Mouse (Mus musculus) limb, embryonic 11.5 days (tissue): ENCODE measurements around the gene Acp7. TPM values are rescaled to one million over a fixed set of nuclear protein-coding genes. Genes with fewer than 3 reads are reported as not detected.

Experiments
- ATAC-seq: fragments of 200-750 bp; cut with Nextera tagmentation; 2 replicates; pipeline ENCODE4 v1.8.0; 2017; ENCODE audit warnings: low read depth; ENCODE audit not compliant: insufficient number of reproducible peaks, low FRiP score, low TSS enrichment
- DNase-seq: peaks from one replicate; pipeline ENCODE4 v3.0.0-alpha.2; 2015; ENCODE audit warnings: low spot score
- H3K27ac ChIP-seq: fragments of 300-500 bp; sonication (generic); replicated peaks from 2 replicates; pipeline ENCODE4 v1.5.1; 2014; ENCODE audit warnings: low read depth, mild to moderate bottlenecking, low read length
- H3K27me3 ChIP-seq: fragments of 300-500 bp; sonication (generic); 2 replicates; pipeline ENCODE4 v1.6.1; 2014; ENCODE audit warnings: mild to moderate bottlenecking, low read length, mixed read lengths; ENCODE audit not compliant: control insufficient read depth, insufficient read depth
- H3K36me3 ChIP-seq: fragments of 300-500 bp; sonication (generic); 2 replicates; pipeline ENCODE4 v1.6.1; 2014; ENCODE audit warnings: mild to moderate bottlenecking, low read length, moderate library complexity, mixed read lengths; ENCODE audit not compliant: control insufficient read depth, insufficient read depth
- H3K4me1 ChIP-seq: fragments of 300-500 bp; sonication (generic); 2 replicates; pipeline ENCODE4 v1.6.1; 2014; ENCODE audit warnings: low read length, mixed read lengths; ENCODE audit not compliant: control insufficient read depth, insufficient read depth
- H3K4me2 ChIP-seq: fragments of 300-500 bp; sonication (generic); 2 replicates; pipeline ENCODE4 v1.6.1; 2014; ENCODE audit warnings: low read depth, mild to moderate bottlenecking, moderate library complexity; ENCODE audit not compliant: severe bottlenecking
- H3K4me3 ChIP-seq: fragments of 300-500 bp; sonication (generic); 2 replicates; pipeline ENCODE4 v1.5.1; 2014; ENCODE audit warnings: low read depth, low read length
- H3K9ac ChIP-seq: fragments of 300-500 bp; sonication (generic); 2 replicates; pipeline ENCODE4 v1.6.1; 2014; ENCODE audit warnings: mild to moderate bottlenecking, low read length
- H3K9me3 ChIP-seq: fragments of 300-500 bp; sonication (generic); 2 replicates; pipeline ENCODE4 v1.6.1; 2016; ENCODE audit warnings: low read length; ENCODE audit not compliant: control insufficient read depth
- WGBS: fragments of 180-500 bp; shearing (Covaris S2); extraction: QIAGEN DNeasy Blood & Tissue Kit; methylation state at CpG from one replicate; pipeline ENCODE4 v1.1.7; 2014; 5-methylcytosine and 5-hydroxymethylcytosine counted together
- polyA plus RNA-seq: library from polyadenylated mRNA; unstranded; fragments of >200 nt; fragmentation: Nextera tagmentation; extraction: Ambion mirVana; gene quantifications from 2 replicates; pipeline ENCODE4 v1.2.1, GENCODE M21; 2014

The Acp7 gene
- polyA plus RNA-seq, 1 experiment from 2014 or later, result not detected

DNA sequence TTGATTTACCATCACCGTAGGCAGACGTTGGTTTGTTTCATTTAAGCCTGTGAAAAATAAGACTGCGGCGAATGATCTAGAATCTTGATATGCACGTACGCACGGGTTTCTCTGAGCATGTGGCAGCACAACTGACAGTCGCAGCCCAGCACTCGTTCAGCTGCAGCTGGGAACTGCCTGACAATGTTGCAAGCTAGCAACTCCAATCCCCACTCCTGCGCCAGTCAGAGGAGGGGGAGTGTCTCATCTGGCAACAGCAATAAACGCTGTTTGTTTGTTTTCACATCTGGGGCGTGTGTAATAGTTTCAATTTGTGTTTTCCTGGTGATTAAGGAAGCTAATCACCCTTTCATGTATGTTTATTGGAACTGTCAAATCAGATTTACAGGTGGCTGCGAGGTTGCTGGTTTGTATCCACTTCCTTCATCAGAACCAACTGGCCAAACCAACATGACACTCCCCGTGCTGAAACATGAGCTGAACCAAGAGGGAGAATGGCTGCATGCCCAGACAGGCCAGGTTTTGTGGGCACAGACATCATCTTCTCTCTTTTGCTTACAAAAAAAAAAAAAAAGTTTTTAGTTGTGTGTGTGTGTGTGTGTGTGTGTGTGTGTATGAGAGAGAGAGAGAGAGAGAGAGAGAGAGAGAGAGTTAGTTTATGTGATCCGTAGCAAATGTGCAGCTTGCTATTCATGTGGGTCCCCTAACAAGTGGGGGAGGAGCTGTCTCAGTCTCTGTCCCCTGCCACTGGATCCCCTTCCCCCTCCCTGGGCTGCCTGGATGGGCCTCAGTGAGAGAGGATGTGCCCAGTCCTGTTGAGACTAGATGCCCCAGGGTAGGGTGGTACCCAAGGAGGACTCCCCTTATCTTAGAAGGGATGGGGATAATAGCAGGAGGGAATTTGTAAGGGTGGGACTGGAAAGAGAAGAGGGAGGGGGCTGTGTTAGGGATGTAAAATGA lies 34.8 kb upstream of the Acp7 start:
- no peak overlapping the region for H3K4me3 ChIP-seq
- 13% methylated on average over 15 of the region's 15 CpGs for WGBS
- peak overlapping the region; percentile 36 for H3K4me2 ChIP-seq
- peaks cover 8% of the 10 kb centered on the region; the same call in 1 of the 2 replicates for H3K4me1 ChIP-seq
- H3K36me3 ChIP-seq, result no peaks in the 10 kb centered on the region
- no peak overlapping the region for H3K27ac ChIP-seq
- H3K9me3 ChIP-seq, result no peaks in the 10 kb centered on the region
- peak; percentile 65 for DNase-seq
- ATAC-seq, result 0 out of 2 replicates have a peak, but pooled peaks have one; percentile 44
- no peaks in the 10 kb centered on the region for H3K27me3 ChIP-seq
- no peak overlapping the region for H3K9ac ChIP-seq

DNA sequence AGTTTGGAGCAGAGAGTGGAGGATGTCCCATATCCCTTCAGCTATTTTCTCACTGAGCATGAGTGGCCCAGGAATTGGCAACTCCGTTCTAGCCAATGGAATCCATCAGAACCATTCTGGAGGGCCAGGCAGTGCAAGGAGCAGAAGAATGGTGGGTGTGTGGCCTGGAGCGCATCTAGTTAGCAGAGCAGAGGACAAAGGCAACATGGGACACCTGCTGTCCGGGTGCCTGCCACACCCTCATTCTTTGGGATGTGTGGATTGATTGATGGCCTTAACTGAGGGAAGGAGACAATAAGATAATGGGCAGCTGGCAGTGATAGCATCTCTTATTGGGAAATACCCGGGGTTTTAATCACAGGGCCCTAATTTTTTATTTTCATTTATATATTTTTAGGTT lies 25.3 kb upstream of the Acp7 start:
- Histone ChIP-seq H3K27me3 (no peaks in the 10 kb centered on the region), H3K4me3 (no peak overlapping the region), H3K9ac (no peak overlapping the region), H3K4me2 (no peak overlapping the region), H3K4me1 (no peaks in the 10 kb centered on the region), H3K36me3 (no peaks in the 10 kb centered on the region), H3K27ac (no peak overlapping the region), H3K9me3 (no peaks in the 10 kb centered on the region)
- ATAC-seq (no peak), DNase-seq (no peak)
- WGBS, result 76% methylated on average over 4 of the region's 4 CpGs

DNA sequence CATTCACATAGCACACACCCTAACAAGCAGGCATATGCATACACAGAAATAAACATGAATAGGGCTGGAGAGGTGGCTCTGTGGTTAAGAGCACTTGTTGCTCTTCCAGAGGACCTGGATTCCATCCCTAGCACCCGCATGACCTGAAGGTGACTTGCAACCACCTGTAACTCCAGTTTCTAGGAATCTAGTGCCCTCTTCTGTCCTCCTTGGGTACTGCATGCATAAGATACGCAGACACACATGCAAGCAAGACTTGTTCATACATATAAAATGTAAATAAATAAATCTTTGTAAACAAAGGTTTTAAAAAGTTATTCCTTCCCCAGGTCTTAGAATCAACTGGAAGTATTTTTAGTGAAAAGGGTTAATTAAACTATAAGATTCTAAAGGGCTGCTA lies 20.0 kb upstream of the Acp7 start:
- no peaks in the 10 kb centered on the region for H3K27me3 ChIP-seq
- H3K4me1 ChIP-seq, result no peaks in the 10 kb centered on the region
- no peak overlapping the region for H3K27ac ChIP-seq
- no peaks in the 10 kb centered on the region for H3K9me3 ChIP-seq
- 94% methylated on average over 2 of the region's 2 CpGs for WGBS
- ATAC-seq (no peak), DNase-seq (no peak)
- no peak overlapping the region for H3K4me3 ChIP-seq
- H3K36me3 ChIP-seq, result no peaks in the 10 kb centered on the region
- no peak overlapping the region for H3K4me2 ChIP-seq
- no peak overlapping the region for H3K9ac ChIP-seq

DNA sequence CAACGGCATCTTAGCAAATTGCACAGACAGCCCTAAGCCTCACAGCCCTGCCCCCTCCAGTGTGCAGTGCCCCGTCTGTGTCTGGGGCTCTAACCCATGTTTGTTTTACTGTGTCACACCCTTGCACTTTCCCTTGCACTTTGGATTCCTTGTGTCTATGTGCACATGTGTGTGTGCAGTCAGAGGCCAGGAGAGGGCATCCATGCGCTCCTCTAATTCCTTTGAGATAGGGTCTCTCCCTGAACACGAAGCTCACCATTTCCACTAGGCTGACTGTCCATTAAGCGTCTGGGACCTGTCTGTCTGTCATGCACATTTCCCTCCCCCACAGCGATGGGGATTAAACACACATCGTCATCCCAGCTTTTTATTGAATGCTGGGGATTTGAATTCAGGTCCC lies 15.9 kb upstream of the Acp7 start:
- no peaks in the 10 kb centered on the region for H3K4me1 ChIP-seq
- whole genome bisulfite sequencing, result 55% methylated on average over 7 of the region's 7 CpGs
- H3K9me3 ChIP-seq, result no peaks in the 10 kb centered on the region
- DNase-seq (no peak), ATAC-seq (no peak)
- H3K36me3 ChIP-seq, result no peaks in the 10 kb centered on the region
- no peak overlapping the region for H3K9ac ChIP-seq
- H3K27ac ChIP-seq, result no peak overlapping the region
- H3K4me2 ChIP-seq, result no peak overlapping the region
- H3K27me3 ChIP-seq, result no peaks in the 10 kb centered on the region
- H3K4me3 ChIP-seq, result no peak overlapping the region

DNA sequence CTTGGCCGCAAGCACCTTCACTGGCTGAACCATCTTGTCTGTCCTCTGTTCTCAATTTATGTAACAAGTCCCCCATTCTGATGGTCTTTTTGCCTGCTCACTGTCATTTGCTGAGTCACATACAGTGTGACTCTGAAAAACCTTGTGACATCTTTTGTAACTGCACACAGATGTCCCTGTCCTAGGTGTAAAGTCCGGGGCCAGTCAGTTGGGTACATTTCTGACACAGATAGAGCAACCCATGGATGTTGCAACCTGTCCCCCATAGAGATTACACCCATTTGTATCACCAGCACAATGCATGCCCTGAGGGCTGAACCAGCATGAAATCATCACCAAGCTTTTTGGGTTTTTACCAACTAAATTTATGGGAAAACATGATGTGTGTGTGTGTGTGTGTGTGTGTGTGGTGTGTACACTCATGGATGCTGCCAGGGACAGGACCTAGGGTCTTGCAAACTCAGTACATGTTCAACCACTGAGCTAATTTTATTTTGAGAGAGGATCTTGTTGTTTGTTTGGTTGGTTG lies 14.9 kb upstream of the Acp7 start:
- DNase-seq, result no peak
- Histone ChIP-seq H3K9ac (no peak overlapping the region), H3K4me2 (no peak overlapping the region), H3K4me3 (no peak overlapping the region), H3K27me3 (no peaks in the 10 kb centered on the region), H3K27ac (no peak overlapping the region), H3K36me3 (no peaks in the 10 kb centered on the region), H3K9me3 (no peaks in the 10 kb centered on the region), H3K4me1 (no peaks in the 10 kb centered on the region)
- ATAC-seq, result no peak
- WGBS, result 84% methylated on average over 2 of the region's 2 CpGs

DNA sequence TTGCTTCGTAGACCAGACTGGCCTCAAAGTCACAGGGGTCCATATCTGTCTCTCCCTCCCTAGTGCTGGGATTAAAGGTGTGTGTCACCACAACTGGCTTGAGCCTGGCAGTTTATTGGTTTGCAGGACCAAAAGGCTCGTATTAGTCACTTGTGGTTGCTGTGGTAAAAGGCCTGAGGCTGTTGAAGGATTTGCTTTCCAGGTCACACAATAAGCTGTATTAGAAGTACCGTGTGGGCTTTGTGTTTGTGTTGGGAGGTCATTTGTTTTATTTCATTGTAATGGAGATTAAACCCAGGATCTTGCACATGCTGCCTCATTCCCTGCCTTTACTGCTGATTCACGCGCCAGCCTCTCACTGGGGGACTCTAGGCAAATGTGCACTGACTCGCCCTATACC lies 14.2 kb upstream of the Acp7 start:
- Histone ChIP-seq H3K27me3 (no peaks in the 10 kb centered on the region), H3K4me3 (no peak overlapping the region), H3K9me3 (no peaks in the 10 kb centered on the region), H3K27ac (no peak overlapping the region), H3K9ac (no peak overlapping the region), H3K4me1 (no peaks in the 10 kb centered on the region), H3K36me3 (no peaks in the 10 kb centered on the region), H3K4me2 (no peak overlapping the region)
- 68% methylated on average over 6 of the region's 6 CpGs for WGBS
- DNase-seq (no peak), ATAC-seq (no peak)

DNA sequence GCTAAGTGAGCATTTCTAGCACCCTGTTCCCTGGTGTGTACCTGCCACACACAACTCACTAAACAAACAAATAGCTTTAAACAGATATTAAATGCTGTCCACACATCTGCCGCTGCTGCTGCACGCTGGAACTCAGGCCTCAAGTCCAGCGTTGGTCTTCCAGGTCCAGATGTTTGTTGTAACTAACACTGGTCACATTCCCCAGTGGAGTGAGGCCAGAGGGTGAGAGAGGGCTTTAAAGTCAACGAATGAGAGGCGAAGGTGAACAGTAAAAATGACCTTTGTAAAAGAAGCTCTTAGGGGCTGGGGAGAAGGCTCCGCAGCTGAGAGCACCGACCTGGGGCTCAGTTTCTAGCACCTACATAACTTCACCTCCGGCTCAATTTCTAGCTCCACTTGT lies 10.4 kb upstream of the Acp7 start:
- no peak overlapping the region for H3K27ac ChIP-seq
- H3K4me2 ChIP-seq, result no peak overlapping the region
- no peaks in the 10 kb centered on the region for H3K9me3 ChIP-seq
- H3K36me3 ChIP-seq, result no peaks in the 10 kb centered on the region
- WGBS, result 50% methylated on average over 8 of the region's 8 CpGs
- ATAC-seq (no peak), DNase-seq (no peak)
- no peak overlapping the region for H3K4me3 ChIP-seq
- H3K4me1 ChIP-seq, result no peaks in the 10 kb centered on the region
- no peak overlapping the region for H3K9ac ChIP-seq
- H3K27me3 ChIP-seq, result no peaks in the 10 kb centered on the region

DNA sequence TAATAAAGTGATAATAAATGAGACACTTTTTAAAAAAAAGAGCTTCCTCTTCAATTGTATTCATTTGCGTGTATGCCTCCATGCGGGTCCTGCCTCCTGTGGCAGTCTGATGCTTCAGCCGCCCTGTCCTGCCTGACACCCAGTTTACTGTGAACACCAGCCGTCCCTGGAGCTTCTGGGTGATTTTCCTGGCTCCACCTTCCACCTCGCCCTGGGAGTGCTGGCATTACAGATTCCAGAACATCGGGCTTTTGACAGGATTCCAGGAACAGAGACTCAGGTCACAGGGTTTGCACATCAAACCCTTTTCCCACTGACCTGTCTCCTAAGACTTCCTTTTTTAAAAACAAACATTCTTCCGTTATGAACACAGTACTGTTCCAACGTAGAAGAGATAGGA lies 6.4 kb upstream of the Acp7 start:
- no peaks in the 10 kb centered on the region for H3K27me3 ChIP-seq

More for the DNA sequence above, 6.4 kb upstream of the Acp7 start:
- H3K9me3 ChIP-seq, result no peaks in the 10 kb centered on the region
- no peaks in the 10 kb centered on the region for H3K4me1 ChIP-seq
- H3K4me2 ChIP-seq, result no peak overlapping the region
- H3K9ac ChIP-seq, result no peak overlapping the region
- no peaks in the 10 kb centered on the region for H3K36me3 ChIP-seq
- ATAC-seq (no peak), DNase-seq (no peak)
- no peak overlapping the region for H3K4me3 ChIP-seq
- 16% methylated on average over 8 of the region's 8 CpGs for WGBS
- no peak overlapping the region for H3K27ac ChIP-seq
